Mouse (Mus musculus) heart, adult 2 months (tissue): Measurements from ENCODE around the gene Farp2. TPM values are rescaled to one million over a fixed set of nuclear protein-coding genes. Genes with fewer than 3 reads are reported as not detected.
"Not testable (repeated sequence)": the region's sequence is repeated elsewhere in the genome, so short reads cannot be mapped to it uniquely, and the experiment has no call there.

ENCODE experiments used
- DNase-seq, 2 experiments: peaks; one replicate each; pipeline ENCODE4 v3.0.0; 2021
- H3K27ac ChIP-seq: fragments of 200-600 bp; 2 replicates; pipeline ENCODE4 v1.8.1; 2022
- H3K27me3 ChIP-seq: fragments of 200-500 bp; 2 replicates; pipeline ENCODE4 v1.6.1; 2012; ENCODE audit warnings: mild to moderate bottlenecking, low read length, inconsistent platforms, mixed read lengths; ENCODE audit not compliant: control insufficient read depth, insufficient read depth
- H3K36me3 ChIP-seq: fragments of 200-500 bp; 2 replicates; pipeline ENCODE4 v1.6.1; 2012; ENCODE audit warnings: low read length, inconsistent platforms; ENCODE audit not compliant: control insufficient read depth, insufficient read depth
- H3K4me1 ChIP-seq: fragments of 200-500 bp; 2 replicates; pipeline ENCODE4 v1.6.1; 2011; ENCODE audit warnings: low read length; ENCODE audit not compliant: control insufficient read depth, insufficient read depth
- H3K4me3 ChIP-seq: fragments of 200-600 bp; 2 replicates; pipeline ENCODE4 v1.8.1; 2022
- H3K79me2 ChIP-seq: fragments of 200-500 bp; replicated peaks from 2 replicates; pipeline ENCODE4 v1.6.1; 2012; ENCODE audit warnings: mild to moderate bottlenecking, inconsistent platforms, low read length, moderate library complexity, mixed read lengths; ENCODE audit not compliant: control insufficient read depth, insufficient read depth
- H3K9ac ChIP-seq: fragments of 200-500 bp; 2 replicates; pipeline ENCODE4 v1.6.1; 2012; ENCODE audit warnings: low read depth, mild to moderate bottlenecking, control low read depth, inconsistent platforms, low read length, mixed read lengths
- CTCF ChIP-seq: fragments of 200-600 bp; IDR thresholded peaks from 2 replicates; pipeline ENCODE4 v1.8.1; 2022; ENCODE audit warnings: antibody characterized with exemption, mild to moderate bottlenecking, moderate library complexity
- EP300 ChIP-seq: fragments of 200-500 bp; IDR thresholded peaks from 2 replicates; pipeline ENCODE4 v1.6.1; 2011; ENCODE audit warnings: low read depth, low read length, control low read depth; ENCODE audit not compliant: insufficient read depth
- POLR2A ChIP-seq: fragments of 200-500 bp; IDR thresholded peaks from 2 replicates; pipeline ENCODE4 v1.6.1; 2011; ENCODE audit warnings: mild to moderate bottlenecking, low read depth, low read length, control low read depth; ENCODE audit not compliant: insufficient read depth
- WGBS: fragments of 180-500 bp; shearing (Covaris S2); methylation state at CpG from one replicate; pipeline ENCODE4 v1.1.7; 2018; 5-methylcytosine and 5-hydroxymethylcytosine counted together
- intact Hi-C: fragments of 180-260 bp; cut with DNase I; formaldehyde crosslinking; loops from one replicate; pipeline ENCODE4 v1.15.1; 2025
- polyA plus RNA-seq: library from polyadenylated mRNA; depleted of rRNA; stranded (reverse); fragments of >200 nt; gene quantifications from 2 replicates; pipeline ENCODE4 v1.2.3, GENCODE M21; 2012
- total RNA-seq, 2 experiments: library from RNA; stranded (reverse); gene quantifications; 2 replicates each; pipeline ENCODE4 v1.2.3; 2021

Gene Farp2
- total and polyA plus RNA-seq, 3 experiments: 6.6 to 21.5 (median 18.5) TPM

- peaks cover 3% of the 10 kb centered on the region for H3K36me3 ChIP-seq
- H3K4me3 ChIP-seq: no peak overlapping the region
- no peak overlapping the region for H3K9ac ChIP-seq
- H3K79me2 ChIP-seq: no peaks in the 10 kb centered on the region
- no peaks in the 10 kb centered on the region for H3K27me3 ChIP-seq
- no peak overlapping the region for H3K27ac ChIP-seq
- intact Hi-C loops: loop anchor here (1.0 to 5.0 kb wide), 4 partner anchors 85 to 378 kb away; partner anchors contain the start of genes Pask and Ppp1r7
- WGBS: 48% methylated on average over 10 of the region's 10 CpGs
- TF ChIP-seq CTCF (peak; percentile 79), EP300 (no peak), POLR2A (no peak)
- peak in 1 of 2 experiments; percentile 8 for DNase-seq
- no peaks in the 10 kb centered on the region for H3K4me1 ChIP-seq
These were observed 4.8 kb upstream of the Farp2 start for GRCm38 (mm10) chr1:93506944-93507676.

GRCm38 (mm10) chr1:93508576-93508975 is 3.3 kb upstream of the Farp2 start:
- not testable (repeated sequence) for H3K36me3 ChIP-seq, H3K27ac ChIP-seq, H3K4me1 ChIP-seq, H3K27me3 ChIP-seq, H3K79me2 ChIP-seq, DNase-seq, H3K9ac ChIP-seq, H3K4me3 ChIP-seq
- WGBS: 9% methylated on average over 1 of the region's 1 CpGs
- intact Hi-C loops: loop anchor here (5.0 kb wide), 2 partner anchors 86 to 166 kb away; partner anchors contain the start of genes Pask and Ppp1r7

DNA sequence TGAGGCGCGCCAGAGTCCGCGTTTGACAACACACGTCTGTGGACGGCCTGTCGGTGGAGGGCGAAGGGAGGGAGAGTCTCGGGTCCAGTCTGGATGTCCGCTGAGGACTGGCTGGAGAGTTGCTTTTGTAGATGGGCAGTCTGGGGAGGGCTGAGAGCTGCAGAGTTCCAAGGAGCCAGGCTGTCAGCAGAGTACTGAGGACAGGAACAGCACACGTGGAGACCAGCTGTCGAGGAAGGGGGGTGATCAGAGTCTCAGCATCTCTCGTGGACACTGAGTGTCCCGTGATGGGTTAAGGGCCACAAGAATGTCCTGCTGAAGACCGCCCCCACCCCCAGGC is 442 bp downstream of the Farp2 start:
- intact Hi-C loops: loop anchor here (5.0 kb wide), 3 partner anchors 125 to 290 kb away; partner anchors contain the start of genes Dtymk and Ing5
- Histone ChIP-seq H3K27me3 (no peaks in the 10 kb centered on the region), H3K36me3 (no peaks in the 10 kb centered on the region), H3K79me2 (peaks cover 4% of the 10 kb centered on the region), H3K27ac (peak overlapping the region; percentile 81), H3K4me1 (peaks cover 2% of the 10 kb centered on the region; the same call in 1 of the 2 replicates), H3K9ac (peak overlapping the region; percentile 82), H3K4me3 (peak overlapping the region; percentile 76)
- no peak for DNase-seq
- WGBS: 2% methylated on average over 15 of the region's 15 CpGs
- no peak for TF ChIP-seq EP300
- no peak for TF ChIP-seq CTCF
- no peak for TF ChIP-seq POLR2A

GRCm38 (mm10) chr1:93513221-93513620 is 1.3 kb downstream of the Farp2 start:
- H3K27me3 ChIP-seq: no peaks in the 10 kb centered on the region
- peaks cover 2% of the 10 kb centered on the region; the same call in 1 of the 2 replicates for H3K4me1 ChIP-seq
- intact Hi-C loops: loop anchor here (5.0 kb wide), 3 partner anchors 124 to 289 kb away; partner anchors contain the start of genes Dtymk and Ing5
- DNase-seq: no peak
- H3K9ac ChIP-seq: no peak overlapping the region
- 87% methylated on average over 14 of the region's 14 CpGs for WGBS
- H3K4me3 ChIP-seq: no peak overlapping the region
- H3K36me3 ChIP-seq: no peaks in the 10 kb centered on the region
- H3K27ac ChIP-seq: no peak overlapping the region
- TF ChIP-seq CTCF: no peak
- no peak for TF ChIP-seq EP300
- TF ChIP-seq POLR2A: no peak
- peaks cover 4% of the 10 kb centered on the region for H3K79me2 ChIP-seq

GRCm38 (mm10) chr1:93521491-93521890 is 9.6 kb downstream of the Farp2 start:
- WGBS: 81% methylated on average over 2 of the region's 2 CpGs
- intact Hi-C loops: no loop called here
- H3K27ac ChIP-seq: no peak overlapping the region
- TF ChIP-seq CTCF (no peak), EP300 (no peak), POLR2A (no peak)
- H3K4me3 ChIP-seq: no peak overlapping the region
- 0 out of 2 replicates have a peak, but pooled peaks cover 3% of the 10 kb centered on the region for H3K79me2 ChIP-seq
- DNase-seq: no peak
- H3K27me3 ChIP-seq: no peaks in the 10 kb centered on the region
- H3K4me1 ChIP-seq: no peaks in the 10 kb centered on the region
- H3K9ac ChIP-seq: no peak overlapping the region
- no peaks in the 10 kb centered on the region for H3K36me3 ChIP-seq

DNA sequence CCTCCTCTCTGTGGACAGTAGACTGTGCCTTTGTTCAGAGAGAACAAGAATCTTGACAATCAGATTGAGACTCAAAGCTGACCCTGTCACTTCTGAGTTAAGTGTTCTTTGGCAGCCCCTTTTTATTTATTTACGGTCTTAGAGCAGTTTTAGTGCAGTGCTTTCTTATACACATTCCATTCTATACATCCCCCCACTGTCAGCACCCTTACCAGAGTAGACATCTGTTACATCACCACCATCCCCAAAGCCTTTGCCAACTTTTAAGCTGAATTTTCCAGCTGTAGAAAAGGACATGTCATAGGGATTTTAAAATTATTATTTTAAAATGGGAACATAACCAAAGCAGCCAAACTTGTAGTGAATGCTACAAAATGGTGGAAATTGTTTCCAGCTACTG is 10.4 kb downstream of the Farp2 start:
- no peak overlapping the region for H3K9ac ChIP-seq
- 72% methylated on average over 1 of the region's 1 CpGs for WGBS
- no peak for DNase-seq
- no peak for TF ChIP-seq POLR2A
- no peak for TF ChIP-seq CTCF
- no peaks in the 10 kb centered on the region for H3K27me3 ChIP-seq
- H3K79me2 ChIP-seq: peaks cover 3% of the 10 kb centered on the region; the same call in 1 of the 2 replicates
- no peak overlapping the region for H3K4me3 ChIP-seq
- no peak overlapping the region for H3K27ac ChIP-seq
- H3K36me3 ChIP-seq: no peaks in the 10 kb centered on the region
- H3K4me1 ChIP-seq: no peaks in the 10 kb centered on the region
- intact Hi-C loops: no loop called here
